Mouse (Mus musculus) testis, postnatal 10 days (tissue): ENCODE results near the gene H2al1n.
"Not testable (repeated sequence)": the region's sequence is repeated elsewhere in the genome, so short reads cannot be mapped to it uniquely, and the experiment has no call there.

ENCODE experiments used
- DNase-seq: peaks from one replicate; pipeline ENCODE4 v3.0.0; 2021; ENCODE audit warnings: low spot score

H2al1n gene

DNA sequence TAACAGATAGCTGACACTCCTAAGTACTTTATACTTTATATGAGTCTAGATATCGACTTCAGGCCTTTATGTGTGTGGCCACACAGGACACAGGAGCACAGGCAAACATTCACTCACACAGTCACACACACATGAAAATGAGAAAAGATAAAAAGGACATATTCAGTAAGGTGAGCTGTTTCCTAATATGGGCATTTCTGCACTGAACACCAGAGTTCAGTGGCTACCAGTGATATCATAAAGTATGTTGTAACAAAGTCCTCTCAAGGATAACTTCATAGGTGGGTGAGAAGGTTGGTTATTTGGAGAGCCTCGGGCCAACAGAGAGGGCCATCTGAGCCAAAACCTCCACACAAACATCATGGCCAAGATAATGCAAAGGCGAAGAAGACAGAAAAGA, at the start of gene H2al1n:
TSS of gene H2al1n (plus strand) at position 301 of the 400 bp plus-strand sequence.
- DNase-seq: not testable (repeated sequence)

DNA sequence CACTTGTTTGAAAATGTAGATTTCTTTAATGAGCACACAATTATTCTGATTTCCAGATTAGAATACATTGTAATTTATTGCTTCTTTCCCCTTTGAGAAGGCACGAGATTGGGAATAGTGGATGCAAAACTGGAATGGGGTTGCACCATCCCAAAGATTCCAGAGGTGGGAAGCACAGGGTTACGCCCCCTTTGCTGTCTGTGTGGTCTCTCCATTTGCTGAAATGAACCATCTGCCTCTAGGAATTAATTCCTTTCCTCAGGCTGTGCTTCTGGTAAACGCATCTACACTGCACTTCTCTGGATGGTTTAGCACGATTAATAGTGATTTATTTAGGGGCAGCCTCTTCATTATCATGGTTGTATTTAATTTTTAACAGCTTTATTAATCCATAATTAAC, 11.7 kb upstream of the H2al1n start:
- DNase-seq: no peak

DNA sequence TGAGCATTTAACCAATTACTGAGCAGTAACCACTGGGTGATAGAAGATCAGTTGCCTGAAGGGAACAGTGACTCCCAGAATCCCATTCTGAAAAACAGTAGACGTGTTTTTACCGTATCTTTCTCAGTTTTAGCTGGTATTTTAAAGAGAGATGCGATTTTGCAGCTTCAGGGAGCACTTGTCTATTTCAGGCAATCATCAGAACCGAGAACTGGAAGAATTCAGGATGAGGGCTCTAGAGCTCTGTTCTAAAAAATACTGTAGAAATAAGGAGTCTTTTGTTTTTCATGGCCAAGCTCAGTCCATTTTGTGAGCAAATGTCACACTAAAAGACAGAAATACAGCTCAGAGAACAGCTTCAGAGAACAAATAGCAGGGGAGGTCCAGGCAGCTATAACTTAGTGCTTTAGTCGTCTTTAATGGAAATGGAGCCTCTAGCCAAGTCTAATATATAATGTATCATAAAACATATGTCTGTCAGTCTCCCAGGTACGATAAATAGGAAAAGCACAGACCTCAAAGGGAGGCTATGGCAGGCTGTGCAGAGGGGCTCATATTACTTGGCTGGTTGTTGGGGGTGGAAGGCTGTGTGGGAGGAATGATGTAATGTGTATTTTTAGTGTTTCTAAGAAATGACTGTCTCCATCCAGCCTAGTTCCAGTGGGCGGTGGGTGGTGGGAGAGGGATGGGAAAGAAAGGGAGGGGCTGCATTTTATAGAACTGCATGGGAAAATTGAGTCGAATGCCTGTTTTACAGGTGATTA, 4.7 kb upstream of the H2al1n start:
- no peak for DNase-seq

DNA sequence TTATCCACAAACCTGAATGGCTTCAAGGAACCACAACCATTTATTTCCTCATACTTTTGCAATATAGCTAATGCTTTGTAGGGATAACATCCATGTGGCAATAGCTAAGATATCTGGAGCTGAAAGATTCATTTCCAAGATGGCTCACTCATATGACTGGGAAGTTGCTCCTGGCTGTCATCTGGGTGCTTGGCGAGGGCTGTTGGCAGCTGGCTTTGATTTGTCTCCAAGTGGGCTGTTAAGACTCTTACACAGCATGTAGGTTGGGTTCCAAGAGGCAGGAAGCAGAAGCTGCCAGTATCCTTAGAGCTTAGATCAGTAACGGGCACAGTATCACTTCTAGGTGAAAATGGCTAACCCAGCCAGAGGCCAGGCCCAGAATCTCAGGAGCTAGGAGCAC, 18.3 kb downstream of the H2al1n start:
- no peak for DNase-seq

DNA sequence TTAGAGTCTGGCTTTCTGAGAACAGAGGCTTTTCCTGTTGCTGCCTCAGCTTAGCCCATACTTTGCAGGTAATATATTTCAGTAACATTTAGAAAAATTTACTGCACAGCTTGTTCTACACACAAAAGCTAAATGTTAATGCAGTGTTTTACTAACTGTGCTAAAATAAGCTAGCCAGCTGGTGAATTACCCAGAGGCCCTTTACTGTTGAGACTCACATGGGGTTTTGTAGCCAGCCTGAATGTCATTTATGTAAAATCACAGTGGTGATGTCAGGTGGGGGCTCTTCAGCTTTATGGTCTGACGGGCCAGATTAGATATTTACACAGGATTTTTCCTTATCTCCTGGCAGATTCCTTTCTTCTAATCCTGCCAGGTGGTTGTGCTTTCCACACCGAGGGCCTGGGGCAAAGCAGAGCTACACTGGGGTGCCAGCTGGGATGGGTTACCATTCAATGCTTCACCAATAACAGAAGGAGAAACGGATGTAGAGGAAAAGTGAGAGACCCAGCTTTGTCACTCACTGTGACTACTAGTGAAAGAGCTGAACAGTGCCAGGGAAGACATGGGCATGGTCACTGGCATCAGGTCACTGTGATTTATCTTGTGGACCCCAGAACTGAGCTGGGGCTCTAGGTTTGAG, 48.8 kb downstream of the H2al1n start:
- no peak for DNase-seq
